Mouse (Mus musculus): ENCODE data around the gene Cdk15. TPM values are rescaled to one million over a fixed set of nuclear protein-coding genes. Genes with fewer than 3 reads are reported as not detected.

Gene Cdk15
- polyA plus RNA-seq, 1 experiment from 2014 or later, result not detected

GRCm38 (mm10) chr1:59376557-59376956 lies 119.9 kb downstream of the Cdk15 start:
- WGBS (ENCODE audit: insufficient replicate concordance), result 16% methylated on average over 3 of the region's 3 CpGs
- H3K27me3 ChIP-seq (ENCODE audit: control insufficient read depth, insufficient read depth, low read depth, low read length), result no peaks in the 10 kb centered on the region
- H3K9ac ChIP-seq (ENCODE audit: low read depth, low read length), result no peak overlapping the region
- H3K9me3 ChIP-seq (replicated peaks; ENCODE audit: control insufficient read depth, low read length), result no peaks in the 10 kb centered on the region
- no peak overlapping the region for H3K27ac ChIP-seq (ENCODE audit: low read length)
- no peak overlapping the region for H3K4me2 ChIP-seq (ENCODE audit: low read depth, low read length)
- no peaks in the 10 kb centered on the region for H3K4me1 ChIP-seq (ENCODE audit: control insufficient read depth, low read depth, low read length)
- no peaks in the 10 kb centered on the region for H3K36me3 ChIP-seq (ENCODE audit: control insufficient read depth, insufficient read depth)
- H3K4me3 ChIP-seq (ENCODE audit: low read depth, low read length), result no peak overlapping the region
- ATAC-seq (ENCODE audit: low read depth), result no peak

- ATAC-seq (ENCODE audit: low read depth), result no peak
- WGBS (ENCODE audit: insufficient replicate concordance), result 40% methylated on average over 9 of the region's 9 CpGs
- no peaks in the 10 kb centered on the region for H3K9me3 ChIP-seq (replicated peaks; ENCODE audit: control insufficient read depth, low read length)
These were observed 120.6 kb downstream of the Cdk15 start for GRCm38 (mm10) chr1:59377312-59377711.

GRCm38 (mm10) chr1:59380926-59381325 lies 124.2 kb downstream of the Cdk15 start:
- WGBS (ENCODE audit: insufficient replicate concordance), result 53% methylated on average over 10 of the region's 10 CpGs
- Histone ChIP-seq H3K27ac (ENCODE audit: low read length) (no peak overlapping the region), H3K9me3 (replicated peaks; ENCODE audit: control insufficient read depth, low read length) (no peaks in the 10 kb centered on the region), H3K9ac (ENCODE audit: low read depth, low read length) (no peak overlapping the region), H3K4me1 (ENCODE audit: control insufficient read depth, low read depth, low read length) (no peaks in the 10 kb centered on the region), H3K4me3 (ENCODE audit: low read depth, low read length) (no peak overlapping the region), H3K36me3 (ENCODE audit: control insufficient read depth, insufficient read depth) (no peaks in the 10 kb centered on the region), H3K4me2 (ENCODE audit: low read depth, low read length) (no peak overlapping the region), H3K27me3 (ENCODE audit: control insufficient read depth, insufficient read depth, low read depth, low read length) (no peaks in the 10 kb centered on the region)
- ATAC-seq (ENCODE audit: low read depth), result no peak

More at GRCm38 (mm10) chr1:59377312-59377711, 120.6 kb downstream of the Cdk15 start:
- Histone ChIP-seq H3K9ac (ENCODE audit: low read depth, low read length) (no peak overlapping the region), H3K4me2 (ENCODE audit: low read depth, low read length) (no peak overlapping the region), H3K27me3 (ENCODE audit: control insufficient read depth, insufficient read depth, low read depth, low read length) (no peaks in the 10 kb centered on the region), H3K4me3 (ENCODE audit: low read depth, low read length) (no peak overlapping the region), H3K36me3 (ENCODE audit: control insufficient read depth, insufficient read depth) (no peaks in the 10 kb centered on the region), H3K27ac (ENCODE audit: low read length) (no peak overlapping the region), H3K4me1 (ENCODE audit: control insufficient read depth, low read depth, low read length) (no peaks in the 10 kb centered on the region)

- 57% methylated on average over 7 of the region's 7 CpGs for WGBS (ENCODE audit: insufficient replicate concordance)
- H3K9me3 ChIP-seq (replicated peaks; ENCODE audit: control insufficient read depth, low read length), result no peaks in the 10 kb centered on the region
- no peaks in the 10 kb centered on the region for H3K36me3 ChIP-seq (ENCODE audit: control insufficient read depth, insufficient read depth)
- H3K4me2 ChIP-seq (ENCODE audit: low read depth, low read length), result no peak overlapping the region
- no peaks in the 10 kb centered on the region for H3K27me3 ChIP-seq (ENCODE audit: control insufficient read depth, insufficient read depth, low read depth, low read length)
- no peaks in the 10 kb centered on the region for H3K4me1 ChIP-seq (ENCODE audit: control insufficient read depth, low read depth, low read length)
- no peak overlapping the region for H3K4me3 ChIP-seq (ENCODE audit: low read depth, low read length)
- H3K27ac ChIP-seq (ENCODE audit: low read length), result no peak overlapping the region
- no peak overlapping the region for H3K9ac ChIP-seq (ENCODE audit: low read depth, low read length)
- no peak for ATAC-seq (ENCODE audit: low read depth)
These were observed 124.8 kb downstream of the Cdk15 start for GRCm38 (mm10) chr1:59381483-59381882.

- no peaks in the 10 kb centered on the region for H3K4me1 ChIP-seq (ENCODE audit: control insufficient read depth, low read depth, low read length)
- H3K4me3 ChIP-seq (ENCODE audit: low read depth, low read length), result no peak overlapping the region
- no peaks in the 10 kb centered on the region for H3K36me3 ChIP-seq (ENCODE audit: control insufficient read depth, insufficient read depth)
- WGBS (ENCODE audit: insufficient replicate concordance), result 73% methylated on average over 3 of the region's 3 CpGs
- no peaks in the 10 kb centered on the region for H3K9me3 ChIP-seq (replicated peaks; ENCODE audit: control insufficient read depth, low read length)
- no peaks in the 10 kb centered on the region for H3K27me3 ChIP-seq (ENCODE audit: control insufficient read depth, insufficient read depth, low read depth, low read length)
- no peak overlapping the region for H3K4me2 ChIP-seq (ENCODE audit: low read depth, low read length)
- no peak overlapping the region for H3K27ac ChIP-seq (ENCODE audit: low read length)
- H3K9ac ChIP-seq (ENCODE audit: low read depth, low read length), result no peak overlapping the region
- ATAC-seq (ENCODE audit: low read depth), result no peak
These were observed 125.8 kb downstream of the Cdk15 start for GRCm38 (mm10) chr1:59382516-59382915.

- Histone ChIP-seq H3K9ac (ENCODE audit: low read depth, low read length) (no peak overlapping the region), H3K27ac (ENCODE audit: low read length) (no peak overlapping the region), H3K36me3 (ENCODE audit: control insufficient read depth, insufficient read depth) (no peaks in the 10 kb centered on the region), H3K4me2 (ENCODE audit: low read depth, low read length) (no peak overlapping the region), H3K27me3 (ENCODE audit: control insufficient read depth, insufficient read depth, low read depth, low read length) (no peaks in the 10 kb centered on the region), H3K4me1 (ENCODE audit: control insufficient read depth, low read depth, low read length) (no peaks in the 10 kb centered on the region), H3K9me3 (replicated peaks; ENCODE audit: control insufficient read depth, low read length) (no peaks in the 10 kb centered on the region), H3K4me3 (ENCODE audit: low read depth, low read length) (no peak overlapping the region)
- no peak for ATAC-seq (ENCODE audit: low read depth)
- 32% methylated on average over 6 of the region's 6 CpGs for WGBS (ENCODE audit: insufficient replicate concordance)
These were observed 126.4 kb downstream of the Cdk15 start for GRCm38 (mm10) chr1:59383049-59383610.

GRCm38 (mm10) chr1:59384400-59384799 lies 127.7 kb downstream of the Cdk15 start:
- Histone ChIP-seq H3K4me2 (ENCODE audit: low read depth, low read length) (no peak overlapping the region), H3K4me3 (ENCODE audit: low read depth, low read length) (no peak overlapping the region), H3K27me3 (ENCODE audit: control insufficient read depth, insufficient read depth, low read depth, low read length) (no peaks in the 10 kb centered on the region), H3K36me3 (ENCODE audit: control insufficient read depth, insufficient read depth) (no peaks in the 10 kb centered on the region), H3K27ac (ENCODE audit: low read length) (no peak overlapping the region), H3K4me1 (ENCODE audit: control insufficient read depth, low read depth, low read length) (no peaks in the 10 kb centered on the region), H3K9me3 (replicated peaks; ENCODE audit: control insufficient read depth, low read length) (no peaks in the 10 kb centered on the region), H3K9ac (ENCODE audit: low read depth, low read length) (no peak overlapping the region)
- no peak for ATAC-seq (ENCODE audit: low read depth)
- 64% methylated on average over 3 of the region's 3 CpGs for WGBS (ENCODE audit: insufficient replicate concordance)

GRCm38 (mm10) chr1:59385641-59386040 lies 128.9 kb downstream of the Cdk15 start:
- no peak overlapping the region for H3K9ac ChIP-seq (ENCODE audit: low read depth, low read length)
- 67% methylated on average over 6 of the region's 6 CpGs for WGBS (ENCODE audit: insufficient replicate concordance)
- H3K9me3 ChIP-seq (replicated peaks; ENCODE audit: control insufficient read depth, low read length), result no peaks in the 10 kb centered on the region
- H3K27me3 ChIP-seq (ENCODE audit: control insufficient read depth, insufficient read depth, low read depth, low read length), result no peaks in the 10 kb centered on the region
- H3K4me2 ChIP-seq (ENCODE audit: low read depth, low read length), result no peak overlapping the region
- no peaks in the 10 kb centered on the region for H3K36me3 ChIP-seq (ENCODE audit: control insufficient read depth, insufficient read depth)
- H3K27ac ChIP-seq (ENCODE audit: low read length), result no peak overlapping the region
- no peak overlapping the region for H3K4me3 ChIP-seq (ENCODE audit: low read depth, low read length)
- no peaks in the 10 kb centered on the region for H3K4me1 ChIP-seq (ENCODE audit: control insufficient read depth, low read depth, low read length)
- ATAC-seq (ENCODE audit: low read depth), result no peak

GRCm38 (mm10) chr1:59387542-59388314 lies 131.0 kb downstream of the Cdk15 start:
- Histone ChIP-seq H3K9ac (ENCODE audit: low read depth, low read length) (no peak overlapping the region), H3K27ac (ENCODE audit: low read length) (no peak overlapping the region)
- 51% methylated on average over 3 of the region's 3 CpGs for WGBS (ENCODE audit: insufficient replicate concordance)

More at GRCm38 (mm10) chr1:59387542-59388314, 131.0 kb downstream of the Cdk15 start:
- Histone ChIP-seq H3K9me3 (replicated peaks; ENCODE audit: control insufficient read depth, low read length) (no peaks in the 10 kb centered on the region), H3K36me3 (ENCODE audit: control insufficient read depth, insufficient read depth) (no peaks in the 10 kb centered on the region), H3K4me1 (ENCODE audit: control insufficient read depth, low read depth, low read length) (no peaks in the 10 kb centered on the region), H3K27me3 (ENCODE audit: control insufficient read depth, insufficient read depth, low read depth, low read length) (no peaks in the 10 kb centered on the region), H3K4me2 (ENCODE audit: low read depth, low read length) (no peak overlapping the region), H3K4me3 (ENCODE audit: low read depth, low read length) (no peak overlapping the region)
- no peak for ATAC-seq (ENCODE audit: low read depth)
